Mouse (Mus musculus) retina, adult 2 months (tissue): ENCODE data around the gene Hecw2.
A peak's percentile ranks its signal among the peaks of the same experiment; 100 is the strongest.

Experiments used
- DNase-seq: peaks from one replicate; pipeline ENCODE4 v3.0.0-alpha.2; 2012; ENCODE audit warnings: low read depth, low spot score

Gene Hecw2

DNA sequence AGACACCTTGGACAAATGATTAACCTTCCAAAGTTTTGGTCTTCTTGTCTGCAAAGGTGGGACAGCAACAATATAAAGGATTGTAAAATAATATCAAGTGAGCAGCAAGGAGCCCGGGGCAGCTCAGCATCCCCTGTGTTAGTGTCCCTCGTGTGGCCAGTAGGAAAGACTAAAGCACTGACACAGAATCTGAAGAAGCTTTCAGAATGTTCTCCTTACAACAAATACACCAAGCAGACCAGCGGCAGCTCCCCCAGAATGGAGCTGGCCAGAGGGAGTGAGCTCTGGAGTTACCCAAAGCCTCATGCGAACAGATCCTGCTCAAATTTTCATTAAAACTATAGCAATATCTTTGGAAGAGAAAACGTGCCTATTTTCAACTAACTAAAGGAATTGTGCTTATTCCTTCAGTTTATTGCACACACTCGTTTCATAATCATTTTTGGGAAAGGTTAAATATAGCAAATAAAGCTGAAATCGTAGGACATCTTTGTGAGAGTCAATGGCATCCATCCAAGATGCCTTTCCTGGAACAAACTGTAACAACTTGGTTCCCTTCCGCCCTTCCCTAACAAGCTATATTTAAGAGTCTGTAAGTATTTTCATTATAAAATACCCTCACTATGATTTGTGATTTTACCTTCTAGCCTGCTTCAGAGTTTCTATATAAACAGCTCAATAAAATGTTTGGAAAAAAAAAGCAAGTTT is 208.6 kb downstream of the Hecw2 start:
- no peak for DNase-seq

- no peak for DNase-seq
Observed at GRCm38 (mm10) chr1:53978514-53978831, 216.5 kb downstream of the Hecw2 start.

GRCm38 (mm10) chr1:53977806-53978513 is 217.0 kb downstream of the Hecw2 start:
- DNase-seq: no peak

- no peak for DNase-seq
Observed at GRCm38 (mm10) chr1:53976721-53977120, 218.2 kb downstream of the Hecw2 start.

- DNase-seq: no peak
Observed at GRCm38 (mm10) chr1:53976100-53976499, 218.9 kb downstream of the Hecw2 start.

- DNase-seq: no peak
Observed at GRCm38 (mm10) chr1:53974941-53975340, 220.0 kb downstream of the Hecw2 start.

DNA sequence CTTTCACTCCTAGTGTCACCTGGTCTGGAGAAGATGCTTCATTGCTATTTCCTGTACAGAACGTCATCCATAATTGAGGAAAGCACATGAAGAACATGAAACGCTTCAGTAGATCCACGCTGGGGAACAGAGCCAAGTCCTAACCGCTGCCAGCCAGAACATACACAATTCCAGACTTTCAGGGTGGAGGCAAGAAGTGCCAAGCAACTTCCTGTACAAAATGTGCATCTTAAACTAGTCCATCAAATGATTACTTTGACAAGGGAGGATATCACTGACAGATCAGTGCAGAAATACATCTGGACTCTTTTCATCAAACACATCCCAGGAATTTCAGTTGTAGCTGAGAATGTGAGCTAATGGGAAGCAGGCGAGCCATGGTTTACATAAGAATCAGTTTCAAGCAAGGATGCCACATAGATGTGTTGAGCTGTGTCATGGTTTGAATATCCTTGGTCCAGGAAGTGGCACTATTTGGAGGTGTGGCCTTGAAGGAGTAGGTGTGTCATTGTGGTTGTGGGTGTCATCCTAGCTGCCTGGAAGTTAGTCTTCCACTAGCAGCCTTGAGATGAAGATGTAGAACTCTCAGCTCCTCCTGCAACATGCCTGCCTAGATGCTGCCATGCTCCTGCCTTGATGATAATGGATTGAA is 224.5 kb downstream of the Hecw2 start:
- DNase-seq: no peak

DNA sequence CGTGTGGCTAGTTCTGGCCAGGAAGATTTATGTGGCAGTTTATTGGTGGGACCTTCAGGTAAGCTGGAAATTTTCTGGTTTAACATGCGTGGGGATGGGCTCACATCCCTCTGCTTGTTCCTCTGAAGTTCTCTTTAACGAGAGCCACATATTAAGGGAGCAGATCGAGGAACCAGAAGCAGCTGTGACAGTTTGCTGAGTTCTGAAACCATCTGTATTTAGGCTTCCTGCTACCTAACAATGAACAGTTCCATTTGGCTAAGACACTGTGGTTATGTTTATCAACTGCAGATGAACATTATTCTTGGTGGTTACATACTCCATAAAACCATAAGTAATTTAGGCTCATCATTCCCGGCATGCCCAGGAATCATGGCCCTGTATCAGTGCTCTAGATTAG is 242.6 kb downstream of the Hecw2 start:
- DNase-seq: no peak

DNA sequence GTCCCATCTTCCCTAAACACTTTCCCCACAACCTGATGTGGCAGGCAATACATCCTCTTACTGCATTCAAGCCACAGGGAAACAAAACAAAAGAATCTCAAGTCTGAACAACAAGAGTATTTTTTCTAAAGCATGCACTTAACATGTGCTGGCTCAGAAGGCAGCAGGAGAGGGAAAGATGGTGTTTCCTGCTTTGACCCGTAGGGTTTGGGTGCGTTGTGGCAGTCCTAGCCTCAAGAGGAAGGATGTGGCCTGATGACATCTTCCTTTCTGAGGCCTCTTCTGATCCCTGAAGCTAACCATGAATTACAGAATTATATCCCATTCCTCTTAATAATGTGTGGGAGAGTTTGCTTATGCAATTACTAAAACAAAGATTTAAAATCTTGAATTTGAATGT is 249.2 kb downstream of the Hecw2 start:
- DNase-seq: no peak

- DNase-seq: no peak
Observed at GRCm38 (mm10) chr1:53942468-53942867, 252.5 kb downstream of the Hecw2 start.

GRCm38 (mm10) chr1:53941528-53941927 is 253.4 kb downstream of the Hecw2 start:
- DNase-seq: no peak

GRCm38 (mm10) chr1:53940268-53941017 is 254.5 kb downstream of the Hecw2 start:
- no peak for DNase-seq

- no peak for DNase-seq
Observed at GRCm38 (mm10) chr1:53939291-53939690, 255.7 kb downstream of the Hecw2 start.

DNA sequence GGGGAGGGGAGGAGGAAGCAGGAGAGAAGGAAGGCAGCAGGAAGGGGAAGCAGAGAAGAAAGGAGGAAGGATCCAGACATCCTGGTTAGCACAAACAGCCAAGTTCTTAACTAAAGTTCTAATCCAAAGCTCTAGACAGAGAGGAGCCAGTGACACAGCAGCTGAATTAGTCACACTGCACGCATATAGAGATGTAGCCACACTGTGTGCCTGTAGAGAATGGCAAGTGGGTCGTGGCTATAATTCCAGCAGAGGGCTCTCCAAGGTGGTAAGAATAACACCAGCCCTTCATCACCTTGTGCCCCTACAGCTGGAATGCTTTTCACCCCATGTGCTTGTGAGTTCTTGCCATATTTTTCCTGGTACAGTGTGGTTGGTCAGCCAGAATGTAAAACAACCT is 261.7 kb downstream of the Hecw2 start:
- DNase-seq: no peak

DNA sequence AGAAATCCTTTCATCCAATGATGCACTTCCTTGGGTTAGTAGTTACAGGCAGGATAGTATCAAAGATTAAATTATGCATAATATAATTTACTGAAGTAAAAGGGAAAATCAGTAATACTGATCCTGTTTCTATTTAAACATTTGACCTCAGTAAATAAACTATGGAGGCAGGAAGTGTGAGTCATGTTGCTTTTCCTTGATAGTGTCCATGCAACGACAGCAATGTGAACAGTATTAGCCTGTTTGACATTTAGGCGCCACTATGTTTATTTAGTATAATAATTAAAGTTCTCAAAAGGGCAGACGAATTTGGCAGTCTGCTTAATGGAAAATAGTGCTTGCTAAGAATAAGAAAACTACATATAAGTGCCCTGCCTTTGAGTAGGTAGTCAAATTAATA is 263.7 kb downstream of the Hecw2 start:
- no peak for DNase-seq

DNA sequence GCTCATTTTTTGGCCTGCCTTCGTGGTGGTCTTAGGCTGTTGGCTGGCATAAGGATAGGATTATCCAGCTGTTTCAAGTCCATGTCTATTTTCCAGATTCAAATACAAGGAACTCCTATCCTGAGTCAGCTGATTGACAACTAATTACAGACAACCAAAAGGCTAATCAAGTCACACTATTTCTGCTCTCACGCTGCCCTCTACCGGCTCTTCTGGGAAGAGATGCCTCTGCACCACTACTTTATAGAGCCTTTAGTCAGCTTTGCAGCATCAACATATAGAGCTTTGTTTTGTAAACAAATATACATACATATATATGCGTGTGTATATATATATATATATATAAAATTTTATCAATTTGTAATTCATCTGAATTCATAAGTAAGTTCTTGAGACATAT is 267.4 kb downstream of the Hecw2 start:
- no peak for DNase-seq

DNA sequence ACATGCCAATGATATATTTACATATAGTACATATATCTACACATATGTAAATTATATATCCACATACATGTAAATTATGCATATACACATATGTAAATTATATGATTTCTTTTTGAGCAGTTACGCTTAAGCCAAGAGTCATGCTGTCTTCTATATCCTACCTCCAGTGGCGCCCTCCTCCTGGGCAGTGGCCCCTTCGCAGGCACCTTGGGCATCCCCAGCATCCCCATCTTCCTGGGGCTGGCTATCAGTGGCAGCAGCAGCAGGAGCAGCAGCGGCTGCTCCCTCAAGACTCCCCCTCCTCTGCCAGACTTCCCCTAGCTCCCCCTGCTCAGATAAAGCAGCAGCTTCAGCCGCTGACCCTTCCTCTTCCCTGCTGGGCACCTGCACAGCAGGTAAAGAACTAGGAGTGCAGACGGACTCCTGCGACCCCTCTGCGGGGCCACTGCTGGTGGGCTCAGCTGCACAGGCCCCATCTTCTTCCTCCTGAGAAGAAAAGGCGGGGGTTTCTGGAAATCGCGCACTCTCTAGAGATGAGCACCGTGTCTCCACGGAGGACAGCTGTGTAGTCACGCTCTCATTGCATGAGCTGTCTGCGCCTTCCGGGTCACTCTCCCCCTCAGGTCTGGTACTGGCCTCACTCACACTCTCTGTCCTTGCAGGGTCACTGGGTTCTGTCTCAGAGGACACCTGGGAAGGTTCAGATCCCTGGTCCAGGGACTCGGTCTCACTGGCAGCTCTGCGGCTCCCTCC is 269.6 kb downstream of the Hecw2 start:
- no peak for DNase-seq

GRCm38 (mm10) chr1:53911848-53912247 is 283.1 kb downstream of the Hecw2 start:
- no peak for DNase-seq

- no peak for DNase-seq
Observed at GRCm38 (mm10) chr1:53910251-53910650, 284.7 kb downstream of the Hecw2 start.

GRCm38 (mm10) chr1:53909118-53909517 is 285.9 kb downstream of the Hecw2 start:
- peak; percentile 18 for DNase-seq

DNA sequence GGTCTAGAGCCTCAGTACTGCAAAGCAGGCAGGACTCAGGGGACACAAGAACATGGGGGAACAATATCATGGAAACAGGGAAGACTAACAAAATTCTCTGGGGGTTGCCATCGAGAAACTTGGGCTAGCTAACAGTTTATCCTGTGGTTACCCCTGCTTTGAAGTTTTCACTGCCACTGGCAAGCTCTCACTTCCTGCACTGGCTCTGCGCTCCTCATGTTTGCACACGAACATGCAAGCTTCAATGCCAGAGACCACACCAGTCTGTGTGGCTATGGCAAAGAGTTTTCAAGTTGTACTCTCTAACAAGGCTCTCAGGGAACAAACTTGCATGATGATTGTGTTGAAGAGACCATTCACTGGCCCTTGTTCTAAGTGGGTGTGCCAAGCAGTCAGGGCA is 288.8 kb downstream of the Hecw2 start:
- DNase-seq: no peak

DNA sequence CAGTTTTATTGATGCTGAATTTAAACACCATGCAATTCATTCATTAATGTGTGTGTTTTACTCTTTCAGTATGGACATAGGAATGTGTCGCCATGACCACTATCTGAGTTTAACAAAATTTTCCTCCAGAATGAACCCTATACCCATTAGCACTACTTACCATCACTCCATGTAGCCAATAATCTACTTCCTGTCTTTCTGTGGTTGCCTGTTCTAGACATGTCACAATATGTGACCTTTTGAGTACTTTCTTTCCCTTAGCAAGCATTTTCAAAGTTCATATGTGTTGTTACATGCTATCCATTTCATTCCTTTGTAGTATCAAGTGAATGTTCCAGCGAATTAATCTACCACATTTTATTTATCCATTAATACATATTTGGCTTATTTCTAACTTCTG is 294.6 kb downstream of the Hecw2 start:
- DNase-seq: no peak
